Mouse (Mus musculus): Measurements from ENCODE around the gene Prkn. TPM values are rescaled to one million over a fixed set of nuclear protein-coding genes. Genes with fewer than 3 reads are reported as not detected.
"Not testable (repeated sequence)": the region's sequence is repeated elsewhere in the genome, so short reads cannot be mapped to it uniquely, and the experiment has no call there.

Gene Prkn
- total RNA-seq, 2 experiments from 2014 or later = 1.3 TPM; not detected in 1

- no peak for ATAC-seq (replicated peaks; ENCODE audit: low FRiP score, poor library complexity, severe bottlenecking)
Measured at GRCm38 (mm10) chr17:11107007-11107406, 266.8 kb downstream of the Prkn start.

GRCm38 (mm10) chr17:11107916-11108315, 267.7 kb downstream of the Prkn start:
- no peak for ATAC-seq (replicated peaks; ENCODE audit: low FRiP score, poor library complexity, severe bottlenecking)

GRCm38 (mm10) chr17:11117508-11117907, 277.3 kb downstream of the Prkn start:
- no peak for ATAC-seq (replicated peaks; ENCODE audit: low FRiP score, poor library complexity, severe bottlenecking)

- ATAC-seq (replicated peaks; ENCODE audit: low FRiP score, poor library complexity, severe bottlenecking) = no peak
Measured at GRCm38 (mm10) chr17:11124048-11124447, 283.9 kb downstream of the Prkn start.

GRCm38 (mm10) chr17:11127217-11127616, 287.0 kb downstream of the Prkn start:
- ATAC-seq (replicated peaks; ENCODE audit: low FRiP score, poor library complexity, severe bottlenecking) = no peak

GRCm38 (mm10) chr17:11130919-11131318, 290.7 kb downstream of the Prkn start:
- ATAC-seq (replicated peaks; ENCODE audit: low FRiP score, poor library complexity, severe bottlenecking) = no peak

- no peak for ATAC-seq (replicated peaks; ENCODE audit: low FRiP score, poor library complexity, severe bottlenecking)
Measured at GRCm38 (mm10) chr17:11142321-11142720, 302.1 kb downstream of the Prkn start.

- ATAC-seq (replicated peaks; ENCODE audit: low FRiP score, poor library complexity, severe bottlenecking) = no peak
Measured at GRCm38 (mm10) chr17:11156119-11156518, 315.9 kb downstream of the Prkn start.

GRCm38 (mm10) chr17:11157536-11157935, 317.4 kb downstream of the Prkn start:
- ATAC-seq (replicated peaks; ENCODE audit: low FRiP score, poor library complexity, severe bottlenecking) = no peak

GRCm38 (mm10) chr17:11161436-11161835, 321.3 kb downstream of the Prkn start:
- ATAC-seq (replicated peaks; ENCODE audit: low FRiP score, poor library complexity, severe bottlenecking) = no peak

GRCm38 (mm10) chr17:11162770-11163169, 322.6 kb downstream of the Prkn start:
- ATAC-seq (replicated peaks; ENCODE audit: low FRiP score, poor library complexity, severe bottlenecking) = no peak

GRCm38 (mm10) chr17:11187356-11187755, 347.2 kb downstream of the Prkn start:
- ATAC-seq (replicated peaks; ENCODE audit: low FRiP score, poor library complexity, severe bottlenecking) = no peak

- ATAC-seq (replicated peaks; ENCODE audit: low FRiP score, poor library complexity, severe bottlenecking) = no peak
Measured at GRCm38 (mm10) chr17:11188494-11188893, 348.3 kb downstream of the Prkn start.

- ATAC-seq (replicated peaks; ENCODE audit: low FRiP score, poor library complexity, severe bottlenecking) = no peak
Measured at GRCm38 (mm10) chr17:11190306-11190705, 350.1 kb downstream of the Prkn start.

GRCm38 (mm10) chr17:11198134-11198533, 357.9 kb downstream of the Prkn start:
- no peak for ATAC-seq (replicated peaks; ENCODE audit: low FRiP score, poor library complexity, severe bottlenecking)

- ATAC-seq (replicated peaks; ENCODE audit: low FRiP score, poor library complexity, severe bottlenecking) = not testable (repeated sequence)
Measured at GRCm38 (mm10) chr17:11209063-11209462, 368.9 kb downstream of the Prkn start.

GRCm38 (mm10) chr17:11211006-11211405, 370.8 kb downstream of the Prkn start:
- no peak for ATAC-seq (replicated peaks; ENCODE audit: low FRiP score, poor library complexity, severe bottlenecking)

- no peak for ATAC-seq (replicated peaks; ENCODE audit: low FRiP score, poor library complexity, severe bottlenecking)
Measured at GRCm38 (mm10) chr17:11211591-11211990, 371.4 kb downstream of the Prkn start.

- ATAC-seq (replicated peaks; ENCODE audit: low FRiP score, poor library complexity, severe bottlenecking) = no peak
Measured at GRCm38 (mm10) chr17:11213689-11214088, 373.5 kb downstream of the Prkn start.

- ATAC-seq (replicated peaks; ENCODE audit: low FRiP score, poor library complexity, severe bottlenecking) = no peak
Measured at GRCm38 (mm10) chr17:11229011-11229410, 388.8 kb downstream of the Prkn start.

GRCm38 (mm10) chr17:11229426-11229825, 389.2 kb downstream of the Prkn start:
- no peak for ATAC-seq (replicated peaks; ENCODE audit: low FRiP score, poor library complexity, severe bottlenecking)

- ATAC-seq (replicated peaks; ENCODE audit: low FRiP score, poor library complexity, severe bottlenecking) = no peak
Measured at GRCm38 (mm10) chr17:11230604-11231395, 390.6 kb downstream of the Prkn start.

All from erythroid progenitor cell, adult 5-6 weeks (primary cell).